Mouse (Mus musculus) E14TG2a.4 (cell line): ENCODE measurements around the gene Ubqln5.

Source experiments
- CTCF ChIP-seq: conservative IDR thresholded peaks from 2 replicates; pipeline ENCODE4 v1.5.1; 2014; ENCODE audit warnings: low read length
- NANOG ChIP-seq: IDR thresholded peaks from 2 replicates; pipeline ENCODE4 v1.6.1; 2014; ENCODE audit warnings: borderline replicate concordance, low read length, mixed read lengths
- POU5F1 ChIP-seq: IDR thresholded peaks from 2 replicates; pipeline ENCODE4 v1.6.1; 2014; ENCODE audit warnings: low read length, borderline replicate concordance

DNA sequence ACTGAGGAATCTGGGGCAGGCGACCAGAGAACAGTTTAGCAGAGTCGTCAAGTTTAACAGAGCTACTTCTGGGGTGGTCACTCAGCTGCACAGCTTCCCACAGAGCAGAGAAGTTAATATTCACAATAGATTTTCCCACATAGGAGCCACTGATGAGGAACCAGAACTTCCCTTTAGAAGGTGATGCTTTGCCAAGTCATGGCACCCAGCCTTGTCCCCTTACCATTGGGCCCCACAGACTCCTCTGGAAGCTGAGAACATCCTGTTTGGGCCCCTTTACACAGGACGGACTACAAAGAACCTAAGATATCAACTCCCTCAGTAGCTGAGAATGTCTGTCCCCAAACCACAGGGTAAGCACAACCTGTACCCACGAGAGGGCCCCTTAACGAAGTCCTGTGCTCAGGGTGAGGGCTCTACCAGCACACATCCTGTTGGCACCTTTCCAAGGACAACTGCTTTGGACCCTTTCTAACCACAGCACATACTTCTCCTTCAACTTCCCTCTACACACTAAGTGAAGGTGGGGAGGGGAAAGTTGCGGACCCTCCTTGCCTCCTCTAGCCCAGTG, 40.1 kb upstream of the Ubqln5 start:
- TF ChIP-seq CTCF (no peak), POU5F1 (no peak), NANOG (no peak)
